Mouse (Mus musculus) myocyte (in vitro differentiated cells): ENCODE data around the gene Cdc42bpa. TPM values are rescaled to one million over a fixed set of nuclear protein-coding genes. Genes with fewer than 3 reads are reported as not detected.

Experiments used
- H3K27me3 ChIP-seq: one replicate; pipeline ENCODE4 v1.6.1; 2011; ENCODE audit not compliant: control insufficient read depth, insufficient read depth, insufficient read length
- H3K36me3 ChIP-seq: one replicate; pipeline ENCODE4 v1.6.1; 2011; ENCODE audit not compliant: control insufficient read depth, insufficient read depth
- H3K4me2 ChIP-seq: one replicate; pipeline ENCODE4 v1.6.1; 2011; ENCODE audit warnings: low read depth, control low read depth
- H3K4me3 ChIP-seq: one replicate; pipeline ENCODE4 v1.5.1; 2011; ENCODE audit warnings: mild to moderate bottlenecking, control low read depth, moderate library complexity
- H3K79me2 ChIP-seq: one replicate; pipeline ENCODE4 v1.6.1; 2011; ENCODE audit not compliant: control insufficient read depth, insufficient read depth
- H3ac ChIP-seq: one replicate; pipeline ENCODE4 v1.6.1; 2011; ENCODE audit not compliant: control insufficient read depth, insufficient read length
- CEBPB ChIP-seq: IDR thresholded peaks from 2 replicates; pipeline ENCODE4 v1.6.1; 2011; ENCODE audit warnings: mild to moderate bottlenecking, moderate library complexity; ENCODE audit not compliant: poor library complexity, insufficient read depth, severe bottlenecking
- E2F4 ChIP-seq: IDR thresholded peaks from one replicate; pipeline ENCODE4 v1.6.1; 2011; ENCODE audit warnings: mild to moderate bottlenecking, control low read depth, moderate library complexity; ENCODE audit not compliant: insufficient read depth
- MAX ChIP-seq: IDR thresholded peaks from one replicate; pipeline ENCODE4 v1.6.1; 2011; ENCODE audit warnings: low read depth, mild to moderate bottlenecking, control low read depth
- MYOD1 ChIP-seq, 3 experiments: IDR thresholded peaks; one replicate each; pipeline ENCODE4 v1.6.1; 2011; ENCODE audit warnings: control low read depth in 2 of 3, low read depth in 2 of 3, mild to moderate bottlenecking in 2 of 3, moderate library complexity in 1 of 3; ENCODE audit not compliant: insufficient read length in 2 of 3, control insufficient read depth in 1 of 3
- MYOG ChIP-seq, 3 experiments: IDR thresholded peaks; one replicate each; pipeline ENCODE4 v1.6.1; 2011; ENCODE audit warnings: control low read depth in 2 of 3, low read depth in 2 of 3, mild to moderate bottlenecking in 2 of 3; ENCODE audit not compliant: insufficient read length in 2 of 3, control insufficient read depth in 1 of 3, insufficient read depth in 1 of 3
- POLR2A ChIP-seq: IDR thresholded peaks from one replicate; pipeline ENCODE4 v1.6.1; 2011; ENCODE audit warnings: low read depth, mild to moderate bottlenecking, control low read depth, moderate library complexity; ENCODE audit not compliant: insufficient read length
- POLR2AphosphoS2 ChIP-seq: IDR thresholded peaks from one replicate; pipeline ENCODE4 v1.6.1; 2011; ENCODE audit warnings: low read depth, control low read depth; ENCODE audit not compliant: insufficient read length
- REST ChIP-seq: IDR thresholded peaks from one replicate; pipeline ENCODE4 v1.6.1; 2011; ENCODE audit warnings: mild to moderate bottlenecking, control low read depth, moderate library complexity; ENCODE audit not compliant: insufficient read depth, insufficient read length
- SRF ChIP-seq: IDR thresholded peaks from one replicate; pipeline ENCODE4 v1.6.1; 2011; ENCODE audit warnings: low read depth; ENCODE audit not compliant: control insufficient read depth, insufficient read length
- TCF12 ChIP-seq: IDR thresholded peaks from one replicate; pipeline ENCODE4 v1.6.1; 2011; ENCODE audit warnings: mild to moderate bottlenecking, control low read depth; ENCODE audit not compliant: poor library complexity, insufficient read depth, severe bottlenecking
- TCF3 ChIP-seq: IDR thresholded peaks from one replicate; pipeline ENCODE4 v1.6.1; 2011; ENCODE audit warnings: low read depth, control low read depth; ENCODE audit not compliant: insufficient read length
- USF1 ChIP-seq: IDR thresholded peaks from one replicate; pipeline ENCODE4 v1.6.1; 2011; ENCODE audit warnings: low read depth, mild to moderate bottlenecking, control low read depth, moderate library complexity
- polyA plus RNA-seq: library from polyadenylated mRNA; unstranded; fragments of >200 nt; fragmentation: generic; extraction: Trizol; gene quantifications from one replicate; pipeline ENCODE4 v1.2.1, GENCODE M21; 2012; ENCODE audit warnings: missing spikeins

The Cdc42bpa gene
- polyA plus RNA-seq, 1 experiment = 14.3 TPM

- Histone ChIP-seq H3K27me3 (no peaks in the 10 kb centered on the region), H3K4me2 (no peak overlapping the region), H3K4me3 (no peak overlapping the region), H3K36me3 (peaks cover 26% of the 10 kb centered on the region), H3K79me2 (no peaks in the 10 kb centered on the region), H3ac (no peak overlapping the region)
- TF ChIP-seq E2F4 (no peak), MAX (no peak), REST (no peak), USF1 (no peak), SRF (no peak), POLR2A (no peak), MYOD1 (IDR thresholded peaks at IDR 0.05; ENCODE audit: control insufficient read depth in 1 of 3, insufficient read length in 2 of 3, low read depth in 2 of 3) (no peak), TCF3 (no peak), POLR2AphosphoS2 (no peak), MYOG (IDR thresholded peaks at IDR 0.05; ENCODE audit: control insufficient read depth in 1 of 3, insufficient read depth in 1 of 3, insufficient read length in 2 of 3, low read depth in 2 of 3) (no peak), CEBPB (no peak), TCF12 (no peak)
These were observed 77.2 kb downstream of the Cdc42bpa start for GRCm38 (mm10) chr1:180037461-180037860.

GRCm38 (mm10) chr1:180044160-180044559 lies 83.9 kb downstream of the Cdc42bpa start:
- no peaks in the 10 kb centered on the region for H3K79me2 ChIP-seq
- no peaks in the 10 kb centered on the region for H3K27me3 ChIP-seq
- peaks cover 32% of the 10 kb centered on the region for H3K36me3 ChIP-seq
- no peak overlapping the region for H3ac ChIP-seq
- TF ChIP-seq REST = no peak
- no peak for TF ChIP-seq USF1
- no peak for TF ChIP-seq MAX
- no peak for TF ChIP-seq CEBPB
- TF ChIP-seq SRF = no peak
- no peak for TF ChIP-seq POLR2AphosphoS2
- no peak for TF ChIP-seq MYOG (IDR thresholded peaks at IDR 0.05; ENCODE audit: control insufficient read depth in 1 of 3, insufficient read depth in 1 of 3, insufficient read length in 2 of 3, low read depth in 2 of 3)
- no peak for TF ChIP-seq TCF3
- no peak for TF ChIP-seq MYOD1 (IDR thresholded peaks at IDR 0.05; ENCODE audit: control insufficient read depth in 1 of 3, insufficient read length in 2 of 3, low read depth in 2 of 3)
- no peak for TF ChIP-seq TCF12
- no peak for TF ChIP-seq E2F4
- TF ChIP-seq POLR2A = no peak
- H3K4me3 ChIP-seq = no peak overlapping the region
- H3K4me2 ChIP-seq = no peak overlapping the region

DNA sequence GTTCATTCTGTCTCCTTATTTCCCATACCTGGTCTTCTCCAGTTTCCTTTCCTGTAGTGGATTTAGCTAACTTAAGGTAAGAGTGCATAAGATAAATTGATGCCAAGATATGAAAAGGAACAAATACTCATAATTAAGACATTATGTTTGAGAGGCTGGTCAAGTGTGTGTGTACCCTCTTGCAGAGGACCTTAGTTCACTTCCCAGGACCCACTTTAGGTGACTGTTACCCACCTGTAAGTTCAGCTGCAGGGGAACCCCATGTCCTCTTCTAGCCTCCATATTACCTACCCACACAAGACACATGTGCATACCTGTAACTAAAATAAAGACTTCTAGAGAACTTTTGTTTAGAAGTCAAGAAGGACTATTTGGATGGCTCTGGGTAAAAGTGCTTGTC lies 84.9 kb downstream of the Cdc42bpa start:
- Histone ChIP-seq H3K27me3 (no peaks in the 10 kb centered on the region), H3K4me2 (no peak overlapping the region), H3K79me2 (no peaks in the 10 kb centered on the region), H3ac (no peak overlapping the region), H3K36me3 (peaks cover 23% of the 10 kb centered on the region), H3K4me3 (no peak overlapping the region)
- TF ChIP-seq MAX (no peak), TCF3 (no peak), POLR2AphosphoS2 (no peak), SRF (no peak), USF1 (no peak), POLR2A (no peak), MYOG (IDR thresholded peaks at IDR 0.05; ENCODE audit: control insufficient read depth in 1 of 3, insufficient read depth in 1 of 3, insufficient read length in 2 of 3, low read depth in 2 of 3) (no peak), MYOD1 (IDR thresholded peaks at IDR 0.05; ENCODE audit: control insufficient read depth in 1 of 3, insufficient read length in 2 of 3, low read depth in 2 of 3) (no peak), E2F4 (no peak), REST (no peak), CEBPB (no peak)

DNA sequence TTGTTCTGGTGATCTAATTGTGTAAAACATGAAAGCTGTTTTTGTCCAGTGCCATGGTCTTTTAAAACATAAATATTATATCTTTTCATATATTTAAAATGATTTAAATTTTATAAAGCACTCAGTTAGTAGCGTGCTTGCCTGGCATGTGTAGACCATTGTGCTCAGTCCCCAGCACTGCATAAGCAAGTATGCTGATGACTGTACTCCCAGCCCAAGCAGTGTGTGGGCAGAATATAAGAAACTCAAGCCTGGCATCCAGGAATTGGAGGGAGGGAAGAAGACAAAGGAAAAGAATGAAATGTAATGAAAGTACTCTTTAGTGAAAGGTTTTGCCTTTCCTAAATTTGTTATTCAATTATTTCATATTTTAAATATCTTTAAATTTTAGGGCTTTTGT lies 128.9 kb downstream of the Cdc42bpa start:
- Histone ChIP-seq H3K36me3 (peaks cover 2% of the 10 kb centered on the region), H3K4me3 (no peak overlapping the region), H3ac (no peak overlapping the region), H3K79me2 (no peaks in the 10 kb centered on the region), H3K4me2 (no peak overlapping the region), H3K27me3 (no peaks in the 10 kb centered on the region)
- TF ChIP-seq SRF = no peak
- no peak for TF ChIP-seq CEBPB
- TF ChIP-seq MAX = no peak
- no peak for TF ChIP-seq POLR2A
- no peak for TF ChIP-seq TCF3
- TF ChIP-seq USF1 = no peak
- TF ChIP-seq TCF12 = no peak
- TF ChIP-seq POLR2AphosphoS2 = no peak
- TF ChIP-seq E2F4 = no peak
- TF ChIP-seq MYOD1 (IDR thresholded peaks at IDR 0.05; ENCODE audit: control insufficient read depth in 1 of 3, insufficient read length in 2 of 3, low read depth in 2 of 3) = no peak
- no peak for TF ChIP-seq MYOG (IDR thresholded peaks at IDR 0.05; ENCODE audit: control insufficient read depth in 1 of 3, insufficient read depth in 1 of 3, insufficient read length in 2 of 3, low read depth in 2 of 3)
- TF ChIP-seq REST = no peak

DNA sequence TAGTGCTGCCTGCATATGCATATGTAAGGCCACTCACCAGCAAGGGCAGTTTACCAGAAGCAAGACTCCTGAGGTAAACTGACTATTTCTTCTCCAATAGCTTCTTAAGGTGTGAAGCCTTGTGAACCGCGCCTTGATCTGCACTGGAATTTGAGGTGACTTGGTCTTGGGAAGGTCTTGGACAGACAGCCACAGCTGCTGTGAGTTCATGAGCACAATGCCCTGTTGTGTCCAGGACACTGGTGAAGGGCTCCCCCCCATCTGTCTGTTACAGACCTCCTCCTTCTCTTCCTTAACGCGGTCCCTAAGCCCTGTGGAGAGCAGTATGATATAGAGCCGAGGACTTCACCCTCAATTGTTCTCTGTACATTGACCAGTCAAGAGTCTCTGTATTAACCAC lies 138.2 kb downstream of the Cdc42bpa start:
- H3K79me2 ChIP-seq = no peaks in the 10 kb centered on the region
- TF ChIP-seq POLR2AphosphoS2 (no peak), MYOG (IDR thresholded peaks at IDR 0.05; ENCODE audit: control insufficient read depth in 1 of 3, insufficient read depth in 1 of 3, insufficient read length in 2 of 3, low read depth in 2 of 3) (peak in 1 of 3 experiments; percentile 9), MYOD1 (IDR thresholded peaks at IDR 0.05; ENCODE audit: control insufficient read depth in 1 of 3, insufficient read length in 2 of 3, low read depth in 2 of 3) (peak in 2 of 3 experiments; percentile 83 to 87)
- H3K36me3 ChIP-seq = peaks cover 34% of the 10 kb centered on the region
- no peak overlapping the region for H3K4me2 ChIP-seq
- no peaks in the 10 kb centered on the region for H3K27me3 ChIP-seq
- H3K4me3 ChIP-seq = no peak overlapping the region
- no peak overlapping the region for H3ac ChIP-seq
